Mouse (Mus musculus): ENCODE measurements around the gene Dlg2. TPM values are rescaled to one million over a fixed set of nuclear protein-coding genes. Genes with fewer than 3 reads are reported as not detected.

Gene Dlg2
- total RNA-seq, 2 experiments from 2014 or later: not detected

- no peak for ATAC-seq (replicated peaks; ENCODE audit: low FRiP score, poor library complexity, severe bottlenecking)
These were observed 1812.3 kb downstream of the Dlg2 start for GRCm38 (mm10) chr7:92288814-92289213.

GRCm38 (mm10) chr7:92292918-92293518 lies 1816.5 kb downstream of the Dlg2 start:
- ATAC-seq (replicated peaks; ENCODE audit: low FRiP score, poor library complexity, severe bottlenecking): no peak

- no peak for ATAC-seq (replicated peaks; ENCODE audit: low FRiP score, poor library complexity, severe bottlenecking)
These were observed 1824.6 kb downstream of the Dlg2 start for GRCm38 (mm10) chr7:92301046-92301445.

- ATAC-seq (replicated peaks; ENCODE audit: low FRiP score, poor library complexity, severe bottlenecking): no peak
These were observed 1831.2 kb downstream of the Dlg2 start for GRCm38 (mm10) chr7:92307634-92308033.

GRCm38 (mm10) chr7:92308168-92308567 lies 1831.7 kb downstream of the Dlg2 start:
- ATAC-seq (replicated peaks; ENCODE audit: low FRiP score, poor library complexity, severe bottlenecking): no peak

GRCm38 (mm10) chr7:92316389-92316788 lies 1839.9 kb downstream of the Dlg2 start:
- no peak for ATAC-seq (replicated peaks; ENCODE audit: low FRiP score, poor library complexity, severe bottlenecking)

- no peak for ATAC-seq (replicated peaks; ENCODE audit: low FRiP score, poor library complexity, severe bottlenecking)
These were observed 1843.0 kb downstream of the Dlg2 start for GRCm38 (mm10) chr7:92319469-92319868.

- ATAC-seq (replicated peaks; ENCODE audit: low FRiP score, poor library complexity, severe bottlenecking): no peak
These were observed 1843.7 kb downstream of the Dlg2 start for GRCm38 (mm10) chr7:92320181-92320580.

- ATAC-seq (replicated peaks; ENCODE audit: low FRiP score, poor library complexity, severe bottlenecking): no peak
These were observed 1845.3 kb downstream of the Dlg2 start for GRCm38 (mm10) chr7:92321786-92322185.

GRCm38 (mm10) chr7:92322342-92323069 lies 1846.0 kb downstream of the Dlg2 start:
- no peak for ATAC-seq (replicated peaks; ENCODE audit: low FRiP score, poor library complexity, severe bottlenecking)

- ATAC-seq (replicated peaks; ENCODE audit: low FRiP score, poor library complexity, severe bottlenecking): no peak
These were observed 1847.2 kb downstream of the Dlg2 start for GRCm38 (mm10) chr7:92323710-92324109.

GRCm38 (mm10) chr7:92327343-92327896 lies 1850.9 kb downstream of the Dlg2 start:
- ATAC-seq (replicated peaks; ENCODE audit: low FRiP score, poor library complexity, severe bottlenecking): no peak

- ATAC-seq (replicated peaks; ENCODE audit: low FRiP score, poor library complexity, severe bottlenecking): no peak
These were observed 1856.9 kb downstream of the Dlg2 start for GRCm38 (mm10) chr7:92333220-92333898.

- ATAC-seq (replicated peaks; ENCODE audit: low FRiP score, poor library complexity, severe bottlenecking): no peak
These were observed 1880.1 kb downstream of the Dlg2 start for GRCm38 (mm10) chr7:92356542-92356941.

GRCm38 (mm10) chr7:92363386-92363785 lies 1886.9 kb downstream of the Dlg2 start:
- ATAC-seq (replicated peaks; ENCODE audit: low FRiP score, poor library complexity, severe bottlenecking): no peak

GRCm38 (mm10) chr7:92363800-92364199 lies 1887.3 kb downstream of the Dlg2 start:
- no peak for ATAC-seq (replicated peaks; ENCODE audit: low FRiP score, poor library complexity, severe bottlenecking)

- ATAC-seq (replicated peaks; ENCODE audit: low FRiP score, poor library complexity, severe bottlenecking): no peak
These were observed 1890.6 kb downstream of the Dlg2 start for GRCm38 (mm10) chr7:92367111-92367510.

GRCm38 (mm10) chr7:92370521-92370920 lies 1894.0 kb downstream of the Dlg2 start:
- ATAC-seq (replicated peaks; ENCODE audit: low FRiP score, poor library complexity, severe bottlenecking): no peak

- ATAC-seq (replicated peaks; ENCODE audit: low FRiP score, poor library complexity, severe bottlenecking): no peak
These were observed 1895.2 kb downstream of the Dlg2 start for GRCm38 (mm10) chr7:92371638-92372037.

- no peak for ATAC-seq (replicated peaks; ENCODE audit: low FRiP score, poor library complexity, severe bottlenecking)
These were observed 1897.4 kb downstream of the Dlg2 start for GRCm38 (mm10) chr7:92373863-92374357.

All from erythroid progenitor cell, adult 5-6 weeks (primary cell).